Mouse (Mus musculus): Measurements from ENCODE around the gene Hpse. TPM values are rescaled to one million over a fixed set of nuclear protein-coding genes. Genes with fewer than 3 reads are reported as not detected.
A peak's percentile ranks its signal among the peaks of the same experiment; 100 is the strongest.

The Hpse gene
- total RNA-seq, 2 experiments from 2014 or later = 0.96 to 1.1 TPM

- DNase-seq (ENCODE audit: low spot score in 2 of 2) = peak; percentile 19 to 39
These were observed 76.1 kb downstream of the Hpse start for GRCm38 (mm10) chr5:100643253-100643990.

DNA sequence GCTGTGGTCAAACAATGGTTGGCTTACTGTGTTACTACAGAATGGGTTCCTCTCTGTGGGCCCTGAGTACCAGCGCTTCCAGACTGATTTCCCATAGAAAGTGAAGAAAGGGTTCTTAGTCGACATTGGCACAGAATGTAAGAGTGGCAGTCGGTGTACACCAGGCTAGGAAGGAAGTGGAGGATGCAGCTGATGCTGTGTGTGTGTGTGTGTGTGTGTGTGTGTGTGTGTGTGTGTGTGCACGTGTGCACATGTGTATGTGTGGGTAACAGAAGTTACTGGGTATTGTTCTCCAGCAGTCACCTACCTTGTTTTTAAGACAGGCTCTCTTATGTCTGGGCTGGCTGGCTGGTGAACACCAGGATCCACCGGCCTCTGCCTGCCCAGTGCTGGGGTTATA, 77.2 kb downstream of the Hpse start:
- DNase-seq (ENCODE audit: low spot score in 2 of 2) = no peak

GRCm38 (mm10) chr5:100638483-100638882, 81.0 kb downstream of the Hpse start:
- DNase-seq (ENCODE audit: low spot score in 2 of 2) = no peak

DNA sequence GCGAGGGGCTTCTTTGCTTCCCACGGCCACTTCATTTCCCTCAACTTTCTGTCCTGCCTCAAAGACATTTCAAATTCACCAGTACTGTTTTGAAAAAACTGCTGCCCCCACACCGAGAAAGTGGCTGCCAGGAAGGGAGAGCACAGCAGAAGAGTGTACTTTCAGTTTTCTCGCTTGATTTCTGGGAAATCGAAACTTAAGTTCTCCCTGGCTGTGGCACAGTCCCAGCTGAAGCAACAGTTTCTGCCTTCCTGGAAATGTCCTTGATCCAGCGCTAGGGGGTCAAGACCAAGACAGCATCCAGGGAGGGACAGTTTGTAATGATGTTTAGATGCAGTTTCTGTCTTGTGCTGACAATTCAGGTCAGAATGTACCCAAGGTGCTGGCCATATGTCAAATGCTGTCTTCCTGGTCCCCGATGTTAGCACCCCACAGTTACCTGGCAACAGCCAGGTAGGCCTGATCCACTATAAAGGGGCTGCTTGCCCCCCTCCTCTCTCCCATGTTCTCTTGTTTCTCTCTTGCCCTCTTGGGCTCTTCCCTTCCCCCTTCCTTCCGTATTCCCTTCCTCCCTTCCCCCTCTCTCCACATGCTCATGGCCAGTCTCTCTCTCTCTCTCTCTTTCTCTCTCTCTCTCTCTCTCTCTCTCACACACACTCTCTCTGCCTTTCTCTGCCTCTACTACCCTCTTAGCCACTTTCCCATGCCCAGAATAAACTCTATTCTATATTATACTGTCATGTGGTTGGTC, 82.5 kb downstream of the Hpse start:
- no peak for DNase-seq (ENCODE audit: low spot score in 2 of 2)

DNA sequence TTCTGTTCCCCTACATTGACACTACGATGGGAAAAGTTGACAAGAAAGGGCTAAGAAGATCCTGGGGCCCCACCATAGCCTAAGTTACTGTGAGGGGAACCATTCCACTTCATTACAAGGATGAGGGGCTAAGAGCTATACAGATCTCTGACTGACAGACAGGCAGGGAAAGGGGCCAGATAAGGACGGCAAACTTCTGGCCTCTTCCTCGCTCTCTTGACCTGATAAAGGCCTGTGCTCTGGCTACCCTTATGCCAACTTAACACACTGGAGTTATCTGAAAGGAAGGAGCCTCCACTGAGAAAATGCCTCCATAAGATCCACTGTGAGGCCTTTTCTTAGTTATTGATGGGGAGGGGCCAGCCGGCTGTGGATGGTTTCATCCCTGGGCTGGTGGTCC, 83.6 kb downstream of the Hpse start:
- no peak for DNase-seq (ENCODE audit: low spot score in 2 of 2)

- DNase-seq (ENCODE audit: low spot score in 2 of 2) = no peak
These were observed 84.5 kb downstream of the Hpse start for GRCm38 (mm10) chr5:100634885-100635478.

- no peak for DNase-seq (ENCODE audit: low spot score in 2 of 2)
These were observed 86.9 kb downstream of the Hpse start for GRCm38 (mm10) chr5:100632540-100633129.

Other genes with a start within 250 kb of the Hpse start
- gene Lin54, start 219.1 kb downstream of the Hpse start, total RNA-seq (2021) = 10 to 100 TPM; 15.1 to 18.8 TPM
- 10 to 100 TPM; 75.6 to 77.3 TPM for gene Cops4, start 201.4 kb downstream of the Hpse start, total RNA-seq (2021)
- gene Plac8, start 147.5 kb downstream of the Hpse start, total RNA-seq (2021) = not detected
- 10 to 100 TPM; 56.9 to 60.7 TPM for gene Coq2, start 44.6 kb downstream of the Hpse start, total RNA-seq (2021)
- gene Helq, start 78.9 kb upstream of the Hpse start, total RNA-seq (2021) = 10 to 100 TPM; 17.2 to 24.7 TPM
- 10 to 100 TPM; 55.4 to 63.7 TPM for gene Mrps18c, start 78.9 kb upstream of the Hpse start, total RNA-seq (2021)
- gene Abraxas1, start 101.2 kb upstream of the Hpse start, total RNA-seq (2021) = 1 to 10 TPM; 5.9 to 6.1 TPM
- 1 to 10 TPM; 2.4 to 2.7 TPM for gene Gpat3, start 126.0 kb upstream of the Hpse start, total RNA-seq (2021)